Mouse (Mus musculus) ES-Bruce4 (cell line): ENCODE results near the gene Lrrc4b. TPM values are rescaled to one million over a fixed set of nuclear protein-coding genes. Genes with fewer than 3 reads are reported as not detected.

Experiments
- H3K27ac ChIP-seq: 2 replicates; pipeline ENCODE4 v1.5.1; 2012; ENCODE audit warnings: low read length, inconsistent platforms; ENCODE audit not compliant: insufficient read depth
- H3K27me3 ChIP-seq: 2 replicates; pipeline ENCODE4 v1.6.1; 2012; ENCODE audit warnings: mild to moderate bottlenecking, low read length, inconsistent platforms; ENCODE audit not compliant: control insufficient read depth, poor library complexity, insufficient read depth, severe bottlenecking
- H3K36me3 ChIP-seq: 2 replicates; pipeline ENCODE4 v1.6.1; 2012; ENCODE audit warnings: inconsistent platforms, mild to moderate bottlenecking, low read length, moderate library complexity; ENCODE audit not compliant: control insufficient read depth, poor library complexity, insufficient read depth, severe bottlenecking
- H3K4me1 ChIP-seq: one replicate; pipeline ENCODE4 v1.8.1; 2011; ENCODE audit warnings: low read length; ENCODE audit not compliant: control insufficient read depth, insufficient read depth
- H3K4me3 ChIP-seq: 2 replicates; pipeline ENCODE4 v1.5.1; 2011; ENCODE audit warnings: low read depth, mild to moderate bottlenecking, low read length
- H3K9ac ChIP-seq: 2 replicates; pipeline ENCODE4 v1.6.1; 2012; ENCODE audit warnings: low read depth, mild to moderate bottlenecking, inconsistent platforms; ENCODE audit not compliant: poor library complexity, severe bottlenecking
- H3K9me3 ChIP-seq: replicated peaks from 2 replicates; pipeline ENCODE4 v1.6.1; 2012; ENCODE audit warnings: mild to moderate bottlenecking, low read length, inconsistent platforms; ENCODE audit not compliant: control insufficient read depth, poor library complexity, insufficient read depth, severe bottlenecking
- CTCF ChIP-seq: IDR thresholded peaks from one replicate; pipeline ENCODE4 v1.8.1; 2011; ENCODE audit warnings: low read depth, low read length
- EP300 ChIP-seq: IDR thresholded peaks from 2 replicates; pipeline ENCODE4 v1.6.1; 2011; ENCODE audit warnings: low read depth, low read length; ENCODE audit not compliant: insufficient read depth
- POLR2A ChIP-seq: IDR thresholded peaks from one replicate; pipeline ENCODE4 v1.8.1; 2011; ENCODE audit warnings: low read length; ENCODE audit not compliant: insufficient read depth
- polyA plus RNA-seq: library from polyadenylated mRNA; stranded (reverse); fragments of >200 nt; gene quantifications from 2 replicates; pipeline ENCODE4 v1.2.4, GENCODE M21; 2011; ENCODE audit warnings: low read depth; ENCODE audit not compliant: missing spikeins, insufficient read depth, insufficient read length

The Lrrc4b gene
- polyA plus RNA-seq, 1 experiment = not detected

- Histone ChIP-seq H3K9ac (no peak overlapping the region), H3K27ac (no peak overlapping the region), H3K4me3 (no peak overlapping the region), H3K27me3 (no peaks in the 10 kb centered on the region; the same call in 1 of the 2 replicates), H3K9me3 (no peaks in the 10 kb centered on the region), H3K4me1 (peaks cover 2% of the 10 kb centered on the region), H3K36me3 (no peaks in the 10 kb centered on the region)
- no peak for TF ChIP-seq POLR2A
- no peak for TF ChIP-seq EP300
- TF ChIP-seq CTCF = no peak
Observed at GRCm38 (mm10) chr7:44432550-44432949, 3.7 kb downstream of the Lrrc4b start.

- no peak for TF ChIP-seq EP300
- no peak for TF ChIP-seq POLR2A
- no peak for TF ChIP-seq CTCF
Observed at GRCm38 (mm10) chr7:44433371-44433770, 4.6 kb downstream of the Lrrc4b start.

GRCm38 (mm10) chr7:44434089-44434488 lies 5.3 kb downstream of the Lrrc4b start:
- H3K4me1 ChIP-seq = peaks cover 2% of the 10 kb centered on the region
- H3K4me3 ChIP-seq = no peak overlapping the region
- H3K9ac ChIP-seq = no peak overlapping the region
- H3K27me3 ChIP-seq = no peaks in the 10 kb centered on the region; the same call in 1 of the 2 replicates
- H3K27ac ChIP-seq = no peak overlapping the region
- H3K9me3 ChIP-seq = no peaks in the 10 kb centered on the region
- no peaks in the 10 kb centered on the region for H3K36me3 ChIP-seq
- TF ChIP-seq EP300 (no peak), CTCF (no peak), POLR2A (no peak)

More at GRCm38 (mm10) chr7:44433371-44433770, 4.6 kb downstream of the Lrrc4b start:
- no peak overlapping the region for H3K9ac ChIP-seq
- no peaks in the 10 kb centered on the region for H3K9me3 ChIP-seq
- no peak overlapping the region for H3K27ac ChIP-seq
- H3K36me3 ChIP-seq = no peaks in the 10 kb centered on the region
- no peaks in the 10 kb centered on the region; the same call in 1 of the 2 replicates for H3K27me3 ChIP-seq
- peaks cover 2% of the 10 kb centered on the region for H3K4me1 ChIP-seq
- no peak overlapping the region for H3K4me3 ChIP-seq

- H3K9me3 ChIP-seq = no peaks in the 10 kb centered on the region
- TF ChIP-seq CTCF = no peak
- no peak for TF ChIP-seq POLR2A
- TF ChIP-seq EP300 = no peak
- H3K27ac ChIP-seq = no peak overlapping the region
- peaks cover 2% of the 10 kb centered on the region for H3K4me1 ChIP-seq
- H3K36me3 ChIP-seq = no peaks in the 10 kb centered on the region
- H3K9ac ChIP-seq = no peak overlapping the region
- no peak overlapping the region for H3K4me3 ChIP-seq
- no peaks in the 10 kb centered on the region for H3K27me3 ChIP-seq
Observed at GRCm38 (mm10) chr7:44435796-44436195, 7.0 kb downstream of the Lrrc4b start.

GRCm38 (mm10) chr7:44436267-44436666 lies 7.4 kb downstream of the Lrrc4b start:
- Histone ChIP-seq H3K9me3 (no peaks in the 10 kb centered on the region), H3K27ac (no peak overlapping the region), H3K4me3 (no peak overlapping the region), H3K27me3 (no peaks in the 10 kb centered on the region), H3K4me1 (peaks cover 2% of the 10 kb centered on the region), H3K9ac (no peak overlapping the region), H3K36me3 (no peaks in the 10 kb centered on the region)
- TF ChIP-seq CTCF (peak; percentile 32), POLR2A (no peak)

GRCm38 (mm10) chr7:44437188-44437587 lies 8.4 kb downstream of the Lrrc4b start:
- H3K36me3 ChIP-seq = no peaks in the 10 kb centered on the region
- H3K27ac ChIP-seq = no peak overlapping the region
- no peaks in the 10 kb centered on the region for H3K27me3 ChIP-seq
- no peaks in the 10 kb centered on the region for H3K9me3 ChIP-seq
- no peak overlapping the region for H3K9ac ChIP-seq
- no peak overlapping the region for H3K4me3 ChIP-seq
- H3K4me1 ChIP-seq = peaks cover 2% of the 10 kb centered on the region
- TF ChIP-seq CTCF (no peak), EP300 (no peak), POLR2A (no peak)
